Mouse (Mus musculus): ENCODE measurements around the gene Cdh4.

Cdh4 gene

GRCm38 (mm10) chr2:179442191-179442540, at the start of gene Cdh4:
Gene Cdh4, plus strand, starts transcription at chr2:179442431.
- no peak for DNase-seq (ENCODE audit: extremely low read depth, insufficient read length, low spot score)

- no peak for DNase-seq (ENCODE audit: extremely low read depth, insufficient read length, low spot score)
These were observed 46.8 kb upstream of the Cdh4 start for GRCm38 (mm10) chr2:179395442-179395841.

- no peak for DNase-seq (ENCODE audit: extremely low read depth, insufficient read length, low spot score)
These were observed 42.5 kb upstream of the Cdh4 start for GRCm38 (mm10) chr2:179399645-179400249.

GRCm38 (mm10) chr2:179410866-179411561, 31.2 kb upstream of the Cdh4 start:
- DNase-seq (ENCODE audit: extremely low read depth, insufficient read length, low spot score): no peak

GRCm38 (mm10) chr2:179412966-179413365, 29.3 kb upstream of the Cdh4 start:
- DNase-seq (ENCODE audit: extremely low read depth, insufficient read length, low spot score): no peak

GRCm38 (mm10) chr2:179414253-179414652, 28.0 kb upstream of the Cdh4 start:
- no peak for DNase-seq (ENCODE audit: extremely low read depth, insufficient read length, low spot score)

GRCm38 (mm10) chr2:179414704-179415103, 27.5 kb upstream of the Cdh4 start:
- no peak for DNase-seq (ENCODE audit: extremely low read depth, insufficient read length, low spot score)

GRCm38 (mm10) chr2:179415892-179416403, 26.3 kb upstream of the Cdh4 start:
- no peak for DNase-seq (ENCODE audit: extremely low read depth, insufficient read length, low spot score)

GRCm38 (mm10) chr2:179416587-179417227, 25.5 kb upstream of the Cdh4 start:
- DNase-seq (ENCODE audit: extremely low read depth, insufficient read length, low spot score): no peak

GRCm38 (mm10) chr2:179425602-179426001, 16.6 kb upstream of the Cdh4 start:
- DNase-seq (ENCODE audit: extremely low read depth, insufficient read length, low spot score): no peak

GRCm38 (mm10) chr2:179428889-179429288, 13.3 kb upstream of the Cdh4 start:
- DNase-seq (ENCODE audit: extremely low read depth, insufficient read length, low spot score): no peak

GRCm38 (mm10) chr2:179440161-179440560, 2.1 kb upstream of the Cdh4 start:
- no peak for DNase-seq (ENCODE audit: extremely low read depth, insufficient read length, low spot score)

- no peak for DNase-seq (ENCODE audit: extremely low read depth, insufficient read length, low spot score)
These were observed 1.1 kb upstream of the Cdh4 start for GRCm38 (mm10) chr2:179441086-179441485.

GRCm38 (mm10) chr2:179441717-179442116, 514 bp upstream of the Cdh4 start:
- no peak for DNase-seq (ENCODE audit: extremely low read depth, insufficient read length, low spot score)

GRCm38 (mm10) chr2:179442541-179443225, 452 bp downstream of the Cdh4 start:
- peak; percentile 10 for DNase-seq (ENCODE audit: extremely low read depth, insufficient read length, low spot score)

- peak; percentile 11 for DNase-seq (ENCODE audit: extremely low read depth, insufficient read length, low spot score)
These were observed 1.1 kb downstream of the Cdh4 start for GRCm38 (mm10) chr2:179443226-179443815.

GRCm38 (mm10) chr2:179443959-179444358, 1.7 kb downstream of the Cdh4 start:
- DNase-seq (ENCODE audit: extremely low read depth, insufficient read length, low spot score): no peak

- DNase-seq (ENCODE audit: extremely low read depth, insufficient read length, low spot score): no peak
These were observed 6.0 kb downstream of the Cdh4 start for GRCm38 (mm10) chr2:179448256-179448655.

GRCm38 (mm10) chr2:179449018-179449417, 6.8 kb downstream of the Cdh4 start:
- no peak for DNase-seq (ENCODE audit: extremely low read depth, insufficient read length, low spot score)

- no peak for DNase-seq (ENCODE audit: extremely low read depth, insufficient read length, low spot score)
These were observed 17.0 kb downstream of the Cdh4 start for GRCm38 (mm10) chr2:179459196-179459595.

GRCm38 (mm10) chr2:179459606-179460005, 17.4 kb downstream of the Cdh4 start:
- no peak for DNase-seq (ENCODE audit: extremely low read depth, insufficient read length, low spot score)
